Mouse (Mus musculus) bone marrow, adult 2 months (tissue): ENCODE results near the gene Pld5.

ENCODE experiments used
- CTCF ChIP-seq: fragments of 200-500 bp; IDR thresholded peaks from 2 replicates; pipeline ENCODE4 v1.5.1; 2011; ENCODE audit warnings: low read length, control low read depth; ENCODE audit not compliant: control insufficient read depth, insufficient read depth
- POLR2A ChIP-seq: fragments of 200-500 bp; IDR thresholded peaks from 2 replicates; pipeline ENCODE4 v1.6.1; 2011; ENCODE audit warnings: low read depth, mild to moderate bottlenecking, control low read depth, low read length, borderline replicate concordance; ENCODE audit not compliant: control insufficient read depth

- no peak for TF ChIP-seq POLR2A
- TF ChIP-seq CTCF = no peak
Measured at GRCm38 (mm10) chr1:175946718-175947315, 328.3 kb downstream of the Pld5 start.
